Mouse (Mus musculus) kidney, embryonic 14.5 days (tissue): ENCODE measurements around the gene Pdss1. TPM values are rescaled to one million over a fixed set of nuclear protein-coding genes. Genes with fewer than 3 reads are reported as not detected.

ENCODE experiments used
- polyA plus RNA-seq: library from polyadenylated mRNA; unstranded; fragments of >200 nt; fragmentation: Nextera tagmentation; extraction: Ambion mirVana; gene quantifications from 2 replicates; pipeline ENCODE4 v1.2.1, GENCODE M21; 2014

The Pdss1 gene
- polyA plus RNA-seq, 1 experiment from 2014 or later = 25.5 TPM

Other genes starting within 250 kb of the Pdss1 start
- 1.5 and 1.6 TPM in 2 replicates for gene Apbb1ip, start 121.4 kb upstream of the Pdss1 start, polyA plus RNA-seq
- gene Abi1, start 144.7 kb downstream of the Pdss1 start, polyA plus RNA-seq = 39.2 and 49.1 TPM in 2 replicates
- gene Acbd5, start 172.6 kb downstream of the Pdss1 start, polyA plus RNA-seq = 19.7 and 26.0 TPM in 2 replicates